Mouse (Mus musculus): Measurements from ENCODE around the gene Ankrd34a.
A peak's percentile ranks its signal among the peaks of the same experiment; 100 is the strongest.

GRCm38 (mm10) chr3:96554251-96554650 is 42.2 kb upstream of the Ankrd34a start:
- peak; percentile 13; the same call in 1 of the 2 replicates for TF ChIP-seq EP300 (IDR thresholded peaks at IDR 0.05)
- TF ChIP-seq CTCF (IDR thresholded peaks at IDR 0.05): no peak
